Mouse (Mus musculus) heart, embryonic 15.5 days (tissue): ENCODE data around the gene Cntnap5a. TPM values are rescaled to one million over a fixed set of nuclear protein-coding genes. Genes with fewer than 3 reads are reported as not detected.

Source experiments
- ATAC-seq: fragments of 200-750 bp; cut with Nextera tagmentation; replicated peaks from 2 replicates; pipeline ENCODE4 v1.8.0; 2017; ENCODE audit warnings: low read depth, moderate TSS enrichment; ENCODE audit not compliant: insufficient number of reproducible peaks, insufficient read depth, low FRiP score
- H3K27ac ChIP-seq: fragments of 300-500 bp; sonication (generic); 2 replicates; pipeline ENCODE4 v1.5.1; 2015; ENCODE audit warnings: mild to moderate bottlenecking, inconsistent platforms
- H3K27me3 ChIP-seq: fragments of 300-500 bp; sonication (generic); 2 replicates; pipeline ENCODE4 v1.6.1; 2015; ENCODE audit warnings: inconsistent platforms
- H3K36me3 ChIP-seq: fragments of 300-500 bp; sonication (generic); 2 replicates; pipeline ENCODE4 v1.6.1; 2015; ENCODE audit warnings: mild to moderate bottlenecking, inconsistent platforms
- H3K4me1 ChIP-seq: fragments of 300-500 bp; sonication (generic); replicated peaks from 2 replicates; pipeline ENCODE4 v1.6.1; 2015; ENCODE audit warnings: inconsistent platforms
- H3K4me2 ChIP-seq: fragments of 300-500 bp; sonication (generic); 2 replicates; pipeline ENCODE4 v1.6.1; 2015; ENCODE audit warnings: inconsistent platforms, mild to moderate bottlenecking, moderate library complexity
- H3K4me3 ChIP-seq: fragments of 300-500 bp; sonication (generic); 2 replicates; pipeline ENCODE4 v1.5.1; 2015; ENCODE audit warnings: mild to moderate bottlenecking, inconsistent platforms
- H3K9ac ChIP-seq: fragments of 300-500 bp; sonication (generic); 2 replicates; pipeline ENCODE4 v1.6.1; 2015; ENCODE audit warnings: mild to moderate bottlenecking, inconsistent platforms
- H3K9me3 ChIP-seq: fragments of 300-500 bp; sonication (generic); replicated peaks from 2 replicates; pipeline ENCODE4 v1.6.1; 2016; ENCODE audit warnings: inconsistent platforms
- WGBS: fragments of 180-500 bp; shearing (Covaris S2); methylation state at CpG from one replicate; pipeline ENCODE4 v1.1.7; 2015; ENCODE audit warnings: mixed read lengths; 5-methylcytosine and 5-hydroxymethylcytosine counted together
- polyA plus RNA-seq: library from polyadenylated mRNA; unstranded; fragments of >200 nt; fragmentation: Nextera tagmentation; extraction: Ambion mirVana; gene quantifications from 2 replicates; pipeline ENCODE4 v1.2.1, GENCODE M21; 2015

The Cntnap5a gene
- 0.03 TPM in 1 of 2 replicates, not detected in the other for polyA plus RNA-seq

DNA sequence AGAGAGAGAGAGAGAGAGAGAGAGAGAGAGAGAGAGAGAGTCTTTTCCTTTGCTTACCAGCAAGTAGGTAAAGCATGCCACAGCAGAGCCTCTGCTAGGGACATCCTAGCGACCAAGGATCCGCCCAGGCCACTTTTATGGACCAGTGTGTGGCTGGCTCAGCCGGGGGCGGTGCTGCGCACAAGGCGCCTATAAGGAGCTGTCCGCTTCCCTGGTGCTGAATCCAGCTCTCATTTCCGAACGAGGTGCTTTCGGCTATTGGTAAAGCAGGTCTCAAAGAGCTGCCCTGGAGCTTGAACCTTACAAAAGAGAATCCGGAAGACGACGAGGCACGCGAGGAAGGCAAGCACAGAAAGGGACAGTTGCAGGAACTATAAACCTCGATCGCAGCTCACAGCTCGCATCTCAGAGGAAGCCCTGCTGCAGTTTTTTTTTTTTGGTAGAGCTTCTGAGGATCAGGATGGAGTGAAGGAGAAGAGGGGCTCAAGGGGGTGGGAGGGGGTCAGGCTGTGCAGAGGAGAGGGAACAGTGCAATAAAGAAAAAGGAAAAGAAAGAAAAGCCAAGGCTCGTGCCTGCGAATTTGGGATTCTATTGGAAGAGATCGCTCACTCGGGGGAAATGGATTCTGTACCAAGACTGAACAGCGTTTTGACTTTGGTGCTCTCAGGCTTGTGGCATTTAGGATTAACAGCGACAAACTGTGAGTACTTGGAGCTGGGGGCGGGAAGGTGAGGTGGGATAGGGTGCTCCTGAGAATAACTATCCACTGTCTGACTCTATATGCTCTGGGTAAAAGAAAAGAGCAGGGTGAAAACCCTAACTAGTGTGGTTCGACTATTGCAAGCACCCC is at the start of gene Cntnap5a:
Cntnap5a (plus strand) TSS at position 239 of the 851 bp plus-strand sequence.
- Histone ChIP-seq H3K4me1 (no peaks in the 10 kb centered on the region), H3K9me3 (no peaks in the 10 kb centered on the region), H3K4me3 (no peak within 1 kb of the TSS), H3K4me2 (no peak within 1 kb of the TSS), H3K9ac (no peak within 1 kb of the TSS), H3K36me3 (no peaks in the 10 kb centered on the region), H3K27ac (no peak within 1 kb of the TSS), H3K27me3 (no peaks in the 10 kb centered on the region)
- ATAC-seq = 0 out of 2 replicates have a peak, but pooled peaks have one; percentile 18
- WGBS = 12% methylated on average over 26 of the region's 26 CpGs

DNA sequence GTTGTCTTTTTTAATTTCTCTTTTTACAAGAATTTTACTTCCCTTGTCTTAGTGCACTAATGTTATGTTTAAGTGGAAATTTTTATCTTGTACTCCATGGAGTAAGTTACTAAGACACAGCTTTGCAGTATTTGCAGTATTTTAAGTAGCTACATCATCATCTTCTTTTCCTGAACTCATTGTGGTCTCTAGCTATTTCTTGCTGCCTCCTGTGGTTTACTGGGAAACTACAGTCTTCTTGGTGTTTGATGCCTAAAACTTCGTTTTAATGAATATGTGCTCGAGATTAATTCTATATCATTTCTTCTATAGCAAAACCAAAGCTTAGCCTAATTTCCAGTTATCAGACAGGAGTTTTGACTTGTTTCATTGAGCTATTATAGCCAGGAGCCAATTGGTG is 37.6 kb upstream of the Cntnap5a start:
- Histone ChIP-seq H3K9me3 (no peaks in the 10 kb centered on the region), H3K4me2 (no peak overlapping the region), H3K9ac (no peak overlapping the region), H3K36me3 (no peaks in the 10 kb centered on the region), H3K27me3 (no peaks in the 10 kb centered on the region), H3K27ac (no peak overlapping the region), H3K4me1 (no peaks in the 10 kb centered on the region), H3K4me3 (no peak overlapping the region)
- WGBS = 70% methylated on average over 2 of the region's 2 CpGs
- ATAC-seq = no peak

DNA sequence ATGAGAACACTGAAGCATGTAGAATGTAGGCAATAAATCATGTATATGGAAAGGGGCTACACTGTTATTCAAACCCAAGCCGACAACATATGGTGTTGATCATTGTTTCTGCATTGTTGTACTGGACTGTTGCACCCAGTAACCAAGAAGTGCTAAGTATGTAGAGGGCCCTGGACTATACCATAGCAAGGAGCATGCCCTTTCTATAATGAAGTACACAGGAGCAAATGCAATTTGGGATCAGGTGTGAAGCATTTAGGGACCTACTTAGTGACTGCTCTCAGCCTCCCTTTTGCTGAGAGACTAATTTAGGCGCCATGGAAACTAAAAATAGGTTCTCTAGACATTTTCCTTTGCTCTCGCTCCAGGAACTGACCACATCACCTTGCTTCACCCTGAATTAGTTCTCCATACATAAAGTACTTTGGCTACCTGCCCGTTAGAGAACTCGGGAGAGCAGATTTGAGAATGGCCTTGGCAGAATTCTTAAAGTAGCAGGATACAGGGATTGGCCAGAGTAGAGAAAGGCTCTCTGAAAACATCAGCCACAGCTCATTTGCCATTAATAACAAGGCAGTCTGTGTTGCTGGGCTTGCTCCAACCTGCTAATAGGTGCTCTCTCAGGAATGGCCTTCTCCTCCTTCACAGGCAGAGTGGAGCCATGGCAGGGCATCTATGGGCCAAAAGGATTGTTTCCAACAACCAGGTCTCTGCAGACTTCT is 26.1 kb upstream of the Cntnap5a start:
- Histone ChIP-seq H3K9me3 (no peaks in the 10 kb centered on the region), H3K9ac (no peak overlapping the region), H3K27me3 (no peaks in the 10 kb centered on the region), H3K4me3 (no peak overlapping the region), H3K36me3 (no peaks in the 10 kb centered on the region), H3K27ac (no peak overlapping the region), H3K4me1 (no peaks in the 10 kb centered on the region), H3K4me2 (no peak overlapping the region)
- no peak for ATAC-seq
- WGBS = 53% methylated on average over 5 of the region's 5 CpGs

DNA sequence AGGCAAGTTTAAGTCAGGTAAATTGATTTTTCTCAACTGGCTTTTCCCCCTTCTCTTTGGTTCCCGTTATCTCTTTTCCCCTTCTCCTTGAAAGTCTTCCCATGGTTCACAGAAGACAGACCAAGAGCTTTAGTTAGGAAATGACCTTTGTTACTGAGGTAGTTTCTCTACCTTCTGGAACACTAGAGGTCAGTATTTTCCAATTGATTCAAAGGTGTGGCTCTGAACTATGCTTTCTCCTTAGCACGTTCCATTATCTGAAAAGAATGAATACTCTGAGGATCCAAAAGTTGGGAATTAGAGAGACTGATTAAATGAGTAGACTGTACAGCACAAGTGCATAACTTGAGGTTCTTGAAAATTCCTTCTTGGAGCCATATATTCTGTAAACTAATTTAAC is 1.9 kb downstream of the Cntnap5a start:
- H3K36me3 ChIP-seq = no peaks in the 10 kb centered on the region
- H3K9ac ChIP-seq = no peak overlapping the region
- no peak overlapping the region for H3K4me3 ChIP-seq
- H3K27me3 ChIP-seq = no peaks in the 10 kb centered on the region
- H3K27ac ChIP-seq = no peak overlapping the region
- H3K4me1 ChIP-seq = no peaks in the 10 kb centered on the region
- ATAC-seq = no peak
- no peak overlapping the region for H3K4me2 ChIP-seq
- 14% methylated on average over 2 of the region's 2 CpGs for WGBS
- H3K9me3 ChIP-seq = no peaks in the 10 kb centered on the region

DNA sequence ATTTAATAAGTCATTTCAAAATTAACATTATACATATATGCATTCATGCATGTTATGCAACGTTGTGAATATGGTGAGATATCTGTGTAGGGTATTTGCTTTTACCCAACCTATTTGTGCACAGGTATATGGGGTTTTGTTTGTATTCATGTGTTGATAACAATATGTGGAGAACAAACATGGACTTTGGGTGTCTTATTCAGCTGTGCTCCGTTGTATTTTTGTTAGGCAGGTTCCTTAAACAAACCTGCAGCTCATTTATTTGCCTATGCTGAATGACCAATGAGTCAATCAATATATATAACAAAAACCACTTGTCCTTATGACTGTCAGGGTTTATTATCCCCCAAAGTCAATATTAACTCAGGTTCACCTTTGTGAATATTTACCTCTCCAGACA is 15.2 kb downstream of the Cntnap5a start:
- H3K9me3 ChIP-seq = no peaks in the 10 kb centered on the region
- WGBS = 53% methylated on average over 2 of the region's 2 CpGs
- no peak overlapping the region for H3K27ac ChIP-seq

DNA sequence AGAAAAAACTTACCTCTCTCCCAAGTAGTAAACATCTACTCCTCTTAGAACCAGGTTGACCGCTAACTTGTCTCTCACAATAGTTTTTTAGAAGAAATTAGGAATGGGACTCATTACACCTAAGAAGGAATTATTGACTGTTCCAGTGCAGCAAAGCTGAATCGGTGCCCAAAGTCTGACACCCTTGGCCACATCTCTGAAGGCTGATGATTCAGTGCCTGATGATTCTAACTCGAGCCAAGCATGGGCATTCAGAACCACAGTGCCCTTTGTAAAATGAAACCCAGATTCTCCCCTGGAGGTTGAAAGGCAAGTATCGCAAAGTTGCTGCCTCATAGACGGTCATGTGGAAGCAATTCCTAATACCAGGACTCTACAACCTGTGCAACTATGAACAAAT is 58.0 kb downstream of the Cntnap5a start:
- Histone ChIP-seq H3K9ac (no peak overlapping the region), H3K9me3 (no peaks in the 10 kb centered on the region), H3K27ac (no peak overlapping the region), H3K4me3 (no peak overlapping the region), H3K4me2 (no peak overlapping the region), H3K4me1 (no peaks in the 10 kb centered on the region), H3K27me3 (no peaks in the 10 kb centered on the region), H3K36me3 (no peaks in the 10 kb centered on the region)
- WGBS = 77% methylated on average over 5 of the region's 5 CpGs
- no peak for ATAC-seq

More for the DNA sequence above, 15.2 kb downstream of the Cntnap5a start:
- no peaks in the 10 kb centered on the region for H3K27me3 ChIP-seq
- no peaks in the 10 kb centered on the region for H3K36me3 ChIP-seq
- ATAC-seq = no peak
- H3K4me1 ChIP-seq = no peaks in the 10 kb centered on the region
- H3K4me2 ChIP-seq = no peak overlapping the region
- H3K9ac ChIP-seq = no peak overlapping the region
- H3K4me3 ChIP-seq = no peak overlapping the region

DNA sequence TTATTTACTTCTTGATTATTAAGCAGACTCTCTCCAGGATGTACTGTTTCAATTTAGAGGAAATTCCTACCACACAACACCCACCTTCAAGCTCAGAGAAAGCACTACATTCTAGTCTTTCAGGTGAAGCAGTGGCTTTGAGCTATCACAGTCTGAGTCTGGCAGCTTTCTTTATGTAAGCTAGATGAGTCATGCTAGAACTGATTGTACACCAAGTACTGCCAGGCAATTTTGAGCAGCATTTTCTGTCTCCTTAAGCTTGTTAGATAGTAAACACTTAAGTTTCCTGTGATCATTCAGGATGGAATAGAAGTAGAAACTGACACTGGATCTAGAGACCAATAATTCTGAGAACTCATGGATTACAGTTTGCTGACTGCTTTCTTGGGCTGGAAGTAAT is 61.0 kb downstream of the Cntnap5a start:
- no peaks in the 10 kb centered on the region for H3K9me3 ChIP-seq
- no peak overlapping the region for H3K4me2 ChIP-seq
- H3K27ac ChIP-seq = no peak overlapping the region
- H3K27me3 ChIP-seq = no peaks in the 10 kb centered on the region
- no peak overlapping the region for H3K9ac ChIP-seq
- ATAC-seq = no peak
- no peaks in the 10 kb centered on the region for H3K4me1 ChIP-seq
- no peaks in the 10 kb centered on the region for H3K36me3 ChIP-seq
- H3K4me3 ChIP-seq = no peak overlapping the region

DNA sequence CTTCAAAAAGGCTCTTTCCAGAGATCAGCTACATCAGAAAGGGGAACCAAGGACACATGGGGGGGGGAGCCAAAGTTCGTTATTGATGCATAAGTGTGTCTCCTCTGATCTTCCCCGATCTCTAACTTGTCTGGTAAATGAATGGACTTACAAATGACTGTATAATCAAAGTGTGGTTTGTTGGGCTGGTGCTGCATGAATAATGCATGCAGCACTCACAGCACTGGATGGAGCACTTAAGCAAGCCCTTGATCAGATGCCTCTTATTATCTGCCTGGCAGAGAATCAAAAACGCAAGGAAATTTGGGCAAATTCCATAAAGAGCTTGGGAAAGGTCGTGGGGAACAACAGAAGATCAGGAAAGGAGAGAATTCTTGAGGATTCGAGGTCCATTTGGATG is 100.2 kb downstream of the Cntnap5a start:
- no peak overlapping the region for H3K27ac ChIP-seq
- 64% methylated on average over 5 of the region's 5 CpGs for WGBS

DNA sequence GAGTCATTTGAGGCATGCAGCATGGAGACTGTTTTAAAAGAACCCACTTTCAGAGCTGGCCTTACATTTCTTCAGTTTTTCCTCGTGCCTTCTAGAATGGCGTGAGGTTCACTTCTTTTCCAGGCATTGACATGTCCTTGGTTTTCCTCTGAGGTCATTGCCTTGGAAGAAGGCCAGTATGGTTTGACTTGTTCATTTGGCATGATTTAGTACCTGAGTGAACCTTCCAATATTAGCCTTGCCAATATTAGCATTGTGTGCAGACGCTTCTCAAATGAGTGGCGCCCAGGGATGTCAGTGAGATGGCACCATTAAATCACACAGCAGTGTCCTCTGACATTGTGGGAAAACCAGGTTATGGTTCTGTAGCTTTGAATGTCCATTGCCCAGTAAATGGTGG is 158.0 kb downstream of the Cntnap5a start:
- 65% methylated on average over 4 of the region's 4 CpGs for WGBS
- no peak overlapping the region for H3K9ac ChIP-seq
- H3K36me3 ChIP-seq = no peaks in the 10 kb centered on the region
- peaks cover 10% of the 10 kb centered on the region for H3K4me1 ChIP-seq
- H3K4me2 ChIP-seq = no peak overlapping the region
- no peak for ATAC-seq
- H3K27me3 ChIP-seq = no peaks in the 10 kb centered on the region
- no peaks in the 10 kb centered on the region for H3K9me3 ChIP-seq
- H3K4me3 ChIP-seq = no peak overlapping the region
- no peak overlapping the region for H3K27ac ChIP-seq

More for the DNA sequence above, 100.2 kb downstream of the Cntnap5a start:
- Histone ChIP-seq H3K36me3 (no peaks in the 10 kb centered on the region), H3K4me1 (no peaks in the 10 kb centered on the region), H3K27me3 (no peaks in the 10 kb centered on the region), H3K9ac (no peak overlapping the region), H3K9me3 (no peaks in the 10 kb centered on the region), H3K4me3 (no peak overlapping the region), H3K4me2 (no peak overlapping the region)
- ATAC-seq = no peak

DNA sequence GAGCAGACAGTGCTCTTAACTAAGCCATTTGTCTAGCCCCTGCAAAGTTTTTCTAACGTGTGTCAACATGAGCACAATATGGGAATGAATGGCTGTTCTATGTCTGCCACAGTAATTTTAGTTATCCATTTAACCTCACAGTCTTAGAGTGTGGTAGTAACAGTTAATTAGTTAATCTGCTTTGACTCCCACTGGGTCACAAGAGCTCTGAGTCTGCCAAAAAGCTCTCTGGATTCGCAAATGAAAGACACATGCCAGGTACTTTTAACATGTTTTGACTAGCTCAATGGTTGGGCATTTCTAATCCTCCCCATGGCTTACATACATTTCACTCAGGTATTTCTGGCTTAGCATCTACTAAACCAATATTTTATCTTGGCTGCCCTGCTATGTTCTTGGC is 163.0 kb downstream of the Cntnap5a start:
- no peak overlapping the region for H3K27ac ChIP-seq
- H3K27me3 ChIP-seq = no peaks in the 10 kb centered on the region
- WGBS = 52% methylated on average over 2 of the region's 2 CpGs
- H3K4me1 ChIP-seq = peaks cover 10% of the 10 kb centered on the region
- H3K9me3 ChIP-seq = no peaks in the 10 kb centered on the region
- no peak overlapping the region for H3K9ac ChIP-seq
- H3K36me3 ChIP-seq = no peaks in the 10 kb centered on the region
- no peak for ATAC-seq
- H3K4me3 ChIP-seq = no peak overlapping the region
- no peak overlapping the region for H3K4me2 ChIP-seq

DNA sequence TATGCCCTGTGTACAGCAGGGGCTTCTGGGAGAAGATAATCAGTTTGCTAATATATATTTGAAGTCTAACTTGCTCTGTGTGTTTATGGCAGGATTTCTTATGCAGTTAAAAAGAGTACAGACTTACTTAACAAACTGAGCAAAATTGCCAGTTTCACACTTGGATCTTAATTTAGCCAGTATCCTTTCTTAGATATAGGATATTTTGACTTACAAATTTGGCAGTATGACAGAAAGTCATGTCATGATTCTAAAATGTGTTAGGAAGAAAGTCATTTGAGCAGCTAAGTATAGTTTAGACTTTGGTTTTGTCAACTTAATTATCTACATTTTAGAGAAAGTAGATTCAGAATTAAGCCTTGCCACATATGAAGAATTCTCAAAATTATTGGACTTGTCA is 167.7 kb downstream of the Cntnap5a start:
- Histone ChIP-seq H3K36me3 (no peaks in the 10 kb centered on the region), H3K9ac (no peak overlapping the region), H3K9me3 (no peaks in the 10 kb centered on the region), H3K4me3 (no peak overlapping the region), H3K27me3 (no peaks in the 10 kb centered on the region), H3K27ac (no peak overlapping the region), H3K4me2 (no peak overlapping the region), H3K4me1 (no peaks in the 10 kb centered on the region)
- ATAC-seq = no peak
